Mouse (Mus musculus) midbrain, embryonic 14.5 days (tissue): Measurements from ENCODE around the gene 1700034J05Rik. TPM values are rescaled to one million over a fixed set of nuclear protein-coding genes. Genes with fewer than 3 reads are reported as not detected.

Experiments
- ATAC-seq: fragments of 200-750 bp; cut with Nextera tagmentation; 2 replicates; pipeline ENCODE4 v1.8.0; 2017; ENCODE audit warnings: moderate number of reproducible peaks, moderate library complexity; ENCODE audit not compliant: low FRiP score, low TSS enrichment
- DNase-seq: peaks from one replicate; pipeline ENCODE4 v3.0.0-alpha.2; 2015
- H3K27ac ChIP-seq: fragments of 300-500 bp; sonication (generic); replicated peaks from 2 replicates; pipeline ENCODE4 v1.5.1; 2014; ENCODE audit warnings: mild to moderate bottlenecking, low read depth, low read length, moderate library complexity
- H3K27me3 ChIP-seq: fragments of 300-500 bp; sonication (generic); 2 replicates; pipeline ENCODE4 v1.6.1; 2014; ENCODE audit warnings: low read length, control low read depth, mixed read lengths; ENCODE audit not compliant: control insufficient read depth, insufficient read depth
- H3K36me3 ChIP-seq: fragments of 300-500 bp; sonication (generic); 2 replicates; pipeline ENCODE4 v1.6.1; 2014; ENCODE audit warnings: low read length, control low read depth; ENCODE audit not compliant: control insufficient read depth, insufficient read depth
- H3K4me1 ChIP-seq: fragments of 300-500 bp; sonication (generic); 2 replicates; pipeline ENCODE4 v1.6.1; 2014; ENCODE audit warnings: mild to moderate bottlenecking, antibody characterized with exemption, low read length, control low read depth; ENCODE audit not compliant: control insufficient read depth, insufficient read depth
- H3K4me2 ChIP-seq: fragments of 300-500 bp; sonication (generic); 2 replicates; pipeline ENCODE4 v1.6.1; 2014; ENCODE audit warnings: mild to moderate bottlenecking, low read length, moderate library complexity
- H3K4me3 ChIP-seq: fragments of 300-500 bp; sonication (generic); replicated peaks from 2 replicates; pipeline ENCODE4 v1.5.1; 2014; ENCODE audit warnings: low read depth, low read length
- H3K9ac ChIP-seq: fragments of 300-500 bp; sonication (generic); replicated peaks from 2 replicates; pipeline ENCODE4 v1.6.1; 2014; ENCODE audit warnings: mild to moderate bottlenecking, low read length, moderate library complexity
- H3K9me3 ChIP-seq: fragments of 300-500 bp; sonication (generic); 2 replicates; pipeline ENCODE4 v1.6.1; 2016; ENCODE audit warnings: low read length, control low read depth, mixed read lengths; ENCODE audit not compliant: control insufficient read depth
- WGBS: fragments of 180-500 bp; shearing (Covaris S2); extraction: QIAGEN DNeasy Blood & Tissue Kit; methylation state at CpG from one replicate; pipeline ENCODE4 v1.1.7; 2014; 5-methylcytosine and 5-hydroxymethylcytosine counted together
- polyA plus RNA-seq: library from polyadenylated mRNA; unstranded; fragments of >200 nt; fragmentation: Nextera tagmentation; extraction: Ambion mirVana; gene quantifications from 2 replicates; pipeline ENCODE4 v1.2.1, GENCODE M21; 2014

The 1700034J05Rik gene
- polyA plus RNA-seq, 1 experiment from 2014 or later, result not detected

DNA sequence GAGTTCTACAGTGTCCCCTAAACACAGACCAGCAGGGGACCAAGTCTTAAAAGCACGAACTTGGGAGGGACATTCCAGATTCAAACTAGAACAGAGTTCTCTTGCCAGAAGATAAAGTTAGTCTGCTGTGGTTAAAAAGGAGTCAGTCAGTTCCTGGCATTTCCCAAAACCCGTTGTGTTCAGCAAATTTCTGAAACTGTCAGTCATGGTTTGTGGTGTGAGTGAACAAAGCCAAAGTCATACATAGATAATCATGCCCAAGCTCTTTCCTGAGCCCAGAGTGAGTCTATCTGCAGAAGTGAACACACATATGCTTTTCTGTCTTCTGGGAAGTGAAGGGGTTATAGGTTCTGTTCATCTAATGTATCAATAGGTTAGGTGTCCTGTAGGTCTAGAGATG lies 45.4 kb downstream of the 1700034J05Rik start:
- DNase-seq (no peak), ATAC-seq (no peak)
- no peak overlapping the region for H3K27ac ChIP-seq
- H3K27me3 ChIP-seq, result no peaks in the 10 kb centered on the region
- H3K36me3 ChIP-seq, result no peaks in the 10 kb centered on the region
- no peak overlapping the region for H3K4me3 ChIP-seq
- H3K9ac ChIP-seq, result no peak overlapping the region
- WGBS, result 79% methylated on average over 2 of the region's 2 CpGs
- H3K4me1 ChIP-seq, result no peaks in the 10 kb centered on the region
- H3K9me3 ChIP-seq, result no peaks in the 10 kb centered on the region
- no peak overlapping the region for H3K4me2 ChIP-seq

DNA sequence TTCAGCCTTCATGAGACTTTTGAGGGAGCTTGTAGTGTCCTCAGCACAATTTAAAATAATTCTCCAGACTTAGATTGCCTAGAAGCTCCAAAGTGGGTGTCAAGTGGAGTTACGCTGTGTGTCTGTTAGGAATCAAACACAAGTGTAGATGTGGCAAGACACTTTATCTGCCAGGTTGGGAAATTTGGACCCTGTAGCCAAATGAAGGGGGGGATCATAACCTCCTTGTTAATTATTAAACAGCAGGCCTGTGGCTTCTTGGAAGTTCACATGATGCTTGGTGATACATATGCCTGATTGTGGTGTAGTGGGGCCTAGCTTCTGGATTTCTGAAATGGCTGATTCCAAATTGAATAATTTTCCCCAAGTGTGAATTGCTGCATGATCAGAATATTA lies 46.4 kb downstream of the 1700034J05Rik start:
- no peak overlapping the region for H3K4me2 ChIP-seq
- no peak overlapping the region for H3K9ac ChIP-seq
- H3K4me1 ChIP-seq, result no peaks in the 10 kb centered on the region
- H3K27ac ChIP-seq, result no peak overlapping the region
- no peaks in the 10 kb centered on the region for H3K36me3 ChIP-seq
- H3K9me3 ChIP-seq, result no peaks in the 10 kb centered on the region
- ATAC-seq (no peak), DNase-seq (no peak)
- no peak overlapping the region for H3K4me3 ChIP-seq
- H3K27me3 ChIP-seq, result no peaks in the 10 kb centered on the region
- 100% methylated on average over 1 of the region's 1 CpGs for WGBS

DNA sequence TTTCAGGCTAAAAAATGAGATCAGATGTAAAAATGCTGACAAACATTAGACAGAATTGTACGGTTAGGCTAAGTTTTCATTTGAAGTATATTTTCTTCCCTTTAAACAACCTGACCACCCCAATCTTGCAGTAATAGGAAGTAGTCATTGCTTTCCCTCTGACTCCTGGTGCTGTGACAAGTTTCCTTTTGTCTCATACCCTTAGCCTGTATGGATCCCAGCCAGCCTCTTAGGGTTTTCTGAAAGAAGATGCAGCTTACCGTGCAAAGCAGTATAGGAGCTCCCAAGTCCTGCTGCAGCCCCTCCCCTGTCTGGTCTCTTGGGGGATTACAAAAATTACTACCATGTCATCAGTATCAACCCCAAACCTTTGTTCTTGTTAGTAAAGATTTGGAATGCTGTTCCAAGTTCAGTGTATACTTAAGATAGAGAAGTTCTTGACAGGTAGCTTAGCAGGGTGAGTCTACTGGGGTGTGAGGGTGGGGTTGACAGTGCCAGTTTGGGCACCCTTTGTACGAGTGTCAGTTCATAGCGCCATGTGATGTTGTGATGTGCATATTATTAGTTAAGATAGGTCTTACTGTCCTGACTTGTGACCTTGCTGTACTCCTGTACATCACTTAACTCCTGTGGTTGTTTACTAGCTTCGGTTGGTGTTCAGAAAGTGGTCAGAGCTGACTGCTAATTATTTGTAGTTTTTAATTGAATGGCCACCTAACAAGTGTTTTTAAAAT lies 47.0 kb downstream of the 1700034J05Rik start:
- H3K4me3 ChIP-seq, result no peak overlapping the region
- H3K9me3 ChIP-seq, result no peaks in the 10 kb centered on the region
- no peaks in the 10 kb centered on the region for H3K4me1 ChIP-seq
- 76% methylated on average over 5 of the region's 5 CpGs for WGBS
- no peak overlapping the region for H3K9ac ChIP-seq
- DNase-seq, result no peak
- ATAC-seq, result no peak
- no peaks in the 10 kb centered on the region for H3K27me3 ChIP-seq
- no peaks in the 10 kb centered on the region for H3K36me3 ChIP-seq
- H3K4me2 ChIP-seq, result no peak overlapping the region
- H3K27ac ChIP-seq, result no peak overlapping the region

DNA sequence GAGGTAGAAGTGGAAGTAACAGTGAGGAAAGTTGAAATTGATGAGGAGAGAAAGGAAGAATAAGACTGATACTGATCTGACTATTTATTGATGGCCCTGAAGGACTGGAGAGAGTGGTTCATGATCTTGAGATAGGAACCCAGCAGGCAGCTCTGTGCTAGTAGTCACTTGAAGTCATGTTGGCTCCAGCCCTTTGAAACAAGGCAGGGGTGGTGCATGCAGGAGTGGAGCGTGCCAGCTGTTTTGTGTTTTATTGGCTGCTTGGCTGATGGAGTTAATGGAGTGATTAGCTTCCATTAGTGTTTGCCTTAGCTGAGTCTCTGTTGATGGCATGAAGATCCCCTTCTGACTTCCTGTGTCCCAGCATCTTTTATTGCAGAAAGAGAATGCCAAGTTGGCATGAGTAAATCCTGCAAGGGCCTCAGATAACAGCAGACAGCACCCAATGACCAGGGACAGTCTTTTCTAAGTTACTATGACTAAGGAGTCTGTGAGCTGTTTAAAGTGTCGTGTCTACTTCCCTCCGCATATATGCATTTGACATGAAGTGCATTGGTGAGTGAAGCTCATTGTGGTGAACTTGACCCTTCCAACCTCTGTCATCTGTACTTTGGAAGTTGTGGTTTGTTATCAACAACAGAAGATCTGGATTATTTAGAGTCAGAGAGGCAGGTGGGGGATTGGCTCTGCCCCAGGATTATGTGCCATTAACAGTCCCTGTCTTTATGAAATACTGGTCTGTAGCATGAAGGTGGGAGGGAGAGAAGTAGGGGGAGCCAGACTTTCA lies 48.0 kb downstream of the 1700034J05Rik start:
- no peak for DNase-seq
- Histone ChIP-seq H3K27ac (no peak overlapping the region), H3K4me1 (no peaks in the 10 kb centered on the region), H3K9ac (no peak overlapping the region), H3K27me3 (no peaks in the 10 kb centered on the region), H3K4me2 (no peak overlapping the region), H3K36me3 (no peaks in the 10 kb centered on the region), H3K4me3 (no peak overlapping the region), H3K9me3 (no peaks in the 10 kb centered on the region)
- ATAC-seq, result no peak
- 89% methylated on average over 3 of the region's 3 CpGs for WGBS

DNA sequence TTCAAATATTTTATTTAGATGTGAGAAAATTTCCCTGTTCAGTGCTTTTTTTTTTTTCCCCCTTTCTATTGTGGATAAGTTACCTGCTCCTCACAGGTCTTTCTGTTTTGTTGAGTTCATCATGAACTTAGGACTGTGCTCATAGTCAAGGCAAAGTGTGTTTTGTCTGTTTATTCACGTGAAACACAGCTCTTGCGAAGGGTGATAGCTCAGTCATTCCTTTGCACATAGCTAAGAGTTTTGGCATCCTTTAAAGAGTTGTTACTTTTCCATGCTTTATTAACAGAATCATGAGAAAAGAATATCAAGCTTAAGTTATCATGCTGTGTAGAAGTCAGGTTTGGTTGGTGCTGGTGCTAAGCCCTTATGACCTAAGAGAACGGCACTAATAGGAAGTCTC lies 49.5 kb downstream of the 1700034J05Rik start:
- H3K4me3 ChIP-seq, result no peak overlapping the region
- ATAC-seq (no peak), DNase-seq (no peak)
- H3K4me2 ChIP-seq, result no peak overlapping the region
- no peak overlapping the region for H3K27ac ChIP-seq
- H3K9me3 ChIP-seq, result no peaks in the 10 kb centered on the region
- H3K27me3 ChIP-seq, result no peaks in the 10 kb centered on the region
- 71% methylated on average over 3 of the region's 3 CpGs for WGBS
- no peaks in the 10 kb centered on the region for H3K36me3 ChIP-seq
- no peaks in the 10 kb centered on the region for H3K4me1 ChIP-seq
- no peak overlapping the region for H3K9ac ChIP-seq

DNA sequence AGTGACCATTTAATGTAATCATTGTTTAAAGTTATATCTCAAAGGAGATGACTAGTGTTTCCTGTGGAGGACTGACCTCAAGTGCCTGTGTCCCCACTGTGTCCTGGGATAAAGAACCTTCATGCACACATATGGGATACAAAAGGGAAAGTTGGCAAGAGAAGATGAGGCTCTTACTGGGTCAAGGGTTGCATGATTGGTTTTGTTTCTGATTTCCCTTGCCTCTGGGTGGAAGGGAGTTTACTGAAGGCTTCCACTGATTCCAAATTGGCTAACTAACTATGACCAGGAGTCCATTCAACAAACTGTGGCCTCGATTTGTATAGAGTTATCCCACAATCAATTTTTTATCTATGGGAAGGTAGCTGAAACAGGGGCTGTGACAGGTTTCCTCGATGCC lies 50.6 kb downstream of the 1700034J05Rik start:
- no peak for ATAC-seq
- 90% methylated on average over 2 of the region's 2 CpGs for WGBS

DNA sequence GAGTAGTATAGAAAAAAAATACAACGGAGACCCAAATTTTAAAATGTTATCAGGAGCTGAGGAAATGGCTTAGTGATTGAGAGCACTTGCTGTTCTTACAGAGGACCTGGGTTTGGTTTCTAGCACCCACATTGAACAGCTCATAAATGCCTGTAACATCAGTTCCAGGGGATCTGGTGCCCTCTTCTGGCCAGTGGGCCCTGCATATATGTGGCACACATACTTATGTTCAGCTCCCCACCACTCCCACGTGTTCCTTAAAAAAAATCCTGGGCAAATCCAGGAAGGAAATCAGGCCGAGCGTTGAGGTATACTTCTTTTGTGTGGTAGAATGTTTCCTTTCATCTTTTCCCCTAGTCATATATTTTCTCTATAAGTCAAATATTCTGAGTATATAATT lies 52.3 kb downstream of the 1700034J05Rik start:
- no peak overlapping the region for H3K4me3 ChIP-seq
- no peaks in the 10 kb centered on the region for H3K4me1 ChIP-seq
- no peaks in the 10 kb centered on the region for H3K27me3 ChIP-seq
- H3K4me2 ChIP-seq, result no peak overlapping the region
- DNase-seq, result no peak
- H3K9ac ChIP-seq, result no peak overlapping the region
- no peak overlapping the region for H3K27ac ChIP-seq
- H3K9me3 ChIP-seq, result no peaks in the 10 kb centered on the region
- no peaks in the 10 kb centered on the region for H3K36me3 ChIP-seq
- ATAC-seq, result no peak
- 95% methylated on average over 4 of the region's 4 CpGs for WGBS

More for the DNA sequence above, 50.6 kb downstream of the 1700034J05Rik start:
- DNase-seq, result no peak
- no peak overlapping the region for H3K4me3 ChIP-seq
- H3K9me3 ChIP-seq, result no peaks in the 10 kb centered on the region
- no peak overlapping the region for H3K27ac ChIP-seq
- no peaks in the 10 kb centered on the region for H3K36me3 ChIP-seq
- H3K27me3 ChIP-seq, result no peaks in the 10 kb centered on the region
- no peak overlapping the region for H3K9ac ChIP-seq
- H3K4me1 ChIP-seq, result no peaks in the 10 kb centered on the region
- no peak overlapping the region for H3K4me2 ChIP-seq
